Mouse (Mus musculus) liver, adult 2 months (tissue): Measurements from ENCODE around the gene Ern2. TPM values are rescaled to one million over a fixed set of nuclear protein-coding genes. Genes with fewer than 3 reads are reported as not detected.

ENCODE experiments used
- DNase-seq: peaks from one replicate; pipeline ENCODE4 v3.0.0-alpha.2; 2011; ENCODE audit warnings: low read depth, low spot score; ENCODE audit errors: extremely low read depth
- H3K27ac ChIP-seq: fragments of 200-500 bp; replicated peaks from 2 replicates; pipeline ENCODE4 v1.5.1; 2012; ENCODE audit warnings: low read depth, mild to moderate bottlenecking, control low read depth, inconsistent platforms, low read length; ENCODE audit not compliant: insufficient read depth
- H3K27me3 ChIP-seq: fragments of 200-500 bp; 2 replicates; pipeline ENCODE4 v1.6.1; 2012; ENCODE audit warnings: mild to moderate bottlenecking, moderate library complexity, low read length, inconsistent platforms; ENCODE audit not compliant: control insufficient read depth, insufficient read depth
- H3K36me3 ChIP-seq: fragments of 200-500 bp; 2 replicates; pipeline ENCODE4 v1.6.1; 2012; ENCODE audit warnings: low read length, inconsistent platforms; ENCODE audit not compliant: control insufficient read depth, insufficient read depth
- H3K4me1 ChIP-seq: fragments of 200-500 bp; 2 replicates; pipeline ENCODE4 v1.6.1; 2011; ENCODE audit warnings: low read length; ENCODE audit not compliant: control insufficient read depth, insufficient read depth
- H3K4me3 ChIP-seq: fragments of 200-500 bp; 2 replicates; pipeline ENCODE4 v1.5.1; 2011; ENCODE audit warnings: low read depth, mild to moderate bottlenecking, control low read depth, low read length, moderate library complexity; ENCODE audit not compliant: insufficient read depth
- H3K79me2 ChIP-seq: fragments of 200-500 bp; 2 replicates; pipeline ENCODE4 v1.6.1; 2012; ENCODE audit warnings: inconsistent platforms, mild to moderate bottlenecking, low read length, moderate library complexity; ENCODE audit not compliant: control insufficient read depth, insufficient read depth
- H3K9ac ChIP-seq: fragments of 200-500 bp; 2 replicates; pipeline ENCODE4 v1.6.1; 2012; ENCODE audit warnings: low read depth, mild to moderate bottlenecking, control low read depth, inconsistent platforms, low read length
- CTCF ChIP-seq: fragments of 200-500 bp; IDR thresholded peaks from 2 replicates; pipeline ENCODE4 v1.5.1; 2011; ENCODE audit warnings: low read depth, low read length, control low read depth
- POLR2A ChIP-seq: fragments of 200-500 bp; IDR thresholded peaks from 2 replicates; pipeline ENCODE4 v1.6.1; 2011; ENCODE audit warnings: low read length, control low read depth; ENCODE audit not compliant: insufficient read depth; ENCODE audit errors: extremely low read depth
- WGBS: fragments of 180-500 bp; shearing (Covaris S2); methylation state at CpG from one replicate; pipeline ENCODE4 v1.1.7; 2018; 5-methylcytosine and 5-hydroxymethylcytosine counted together
- polyA plus RNA-seq: library from polyadenylated mRNA; depleted of rRNA; stranded (reverse); fragments of >200 nt; gene quantifications from 2 replicates; pipeline ENCODE4 v1.2.3, GENCODE M21; 2012
- total RNA-seq: library from RNA; depleted of rRNA; stranded (reverse); fragments of >200 nt; gene quantifications from 2 replicates; pipeline ENCODE4 v1.2.3, GENCODE M21; 2014

The Ern2 gene
- total and polyA plus RNA-seq, 2 experiments: 0.10 TPM; not detected in 1

DNA sequence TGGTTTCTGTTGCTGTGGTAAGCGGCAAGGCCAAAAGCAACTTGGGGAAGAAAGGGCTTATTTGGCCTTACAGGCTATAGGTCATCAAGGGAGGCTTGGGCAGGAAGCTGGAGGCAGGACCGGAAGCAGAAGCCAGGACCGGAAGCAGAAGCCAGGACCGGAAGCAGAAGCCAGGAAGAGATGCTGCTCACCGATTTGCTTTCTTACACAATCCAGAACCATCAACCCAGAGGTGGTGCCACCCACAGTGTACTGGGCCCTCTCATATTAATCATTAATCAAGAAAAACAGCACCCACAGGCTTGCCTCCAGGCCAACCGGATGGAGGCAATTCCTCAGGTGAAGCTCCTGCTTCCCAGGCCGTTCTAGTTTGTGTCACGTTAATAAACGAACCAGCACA, 10.8 kb upstream of the Ern2 start:
- Histone ChIP-seq H3K27ac (no peak overlapping the region), H3K4me3 (no peak overlapping the region), H3K36me3 (no peaks in the 10 kb centered on the region), H3K79me2 (no peaks in the 10 kb centered on the region), H3K9ac (no peak overlapping the region), H3K4me1 (no peaks in the 10 kb centered on the region), H3K27me3 (no peaks in the 10 kb centered on the region)
- WGBS: 23% methylated on average over 9 of the region's 9 CpGs
- TF ChIP-seq POLR2A (no peak), CTCF (no peak)
- DNase-seq: peak; percentile 78

DNA sequence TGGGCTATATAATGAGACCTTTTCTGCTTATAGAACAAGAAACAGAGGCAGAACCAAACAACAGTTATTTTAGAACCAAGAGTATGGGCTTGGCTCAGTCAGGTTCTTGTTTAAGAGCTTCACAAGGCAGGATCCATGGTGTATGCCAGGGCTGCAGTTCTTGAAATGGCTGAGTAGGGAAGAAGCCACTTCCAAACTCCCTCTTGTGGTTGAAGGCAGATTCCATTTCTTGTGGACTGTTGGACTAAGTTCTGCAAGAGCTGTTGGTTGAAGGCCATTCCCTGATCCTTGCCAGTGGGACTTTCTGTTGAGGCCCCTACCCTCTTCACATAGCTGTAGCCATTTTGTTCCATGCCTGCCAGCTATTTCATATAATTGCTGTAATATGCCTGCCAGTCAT, 7.9 kb upstream of the Ern2 start:
- TF ChIP-seq CTCF (no peak), POLR2A (no peak)
- Histone ChIP-seq H3K9ac (no peak overlapping the region), H3K27ac (no peak overlapping the region), H3K4me1 (no peaks in the 10 kb centered on the region), H3K27me3 (no peaks in the 10 kb centered on the region), H3K36me3 (no peaks in the 10 kb centered on the region), H3K4me3 (no peak overlapping the region), H3K79me2 (no peaks in the 10 kb centered on the region)
- no peak for DNase-seq

DNA sequence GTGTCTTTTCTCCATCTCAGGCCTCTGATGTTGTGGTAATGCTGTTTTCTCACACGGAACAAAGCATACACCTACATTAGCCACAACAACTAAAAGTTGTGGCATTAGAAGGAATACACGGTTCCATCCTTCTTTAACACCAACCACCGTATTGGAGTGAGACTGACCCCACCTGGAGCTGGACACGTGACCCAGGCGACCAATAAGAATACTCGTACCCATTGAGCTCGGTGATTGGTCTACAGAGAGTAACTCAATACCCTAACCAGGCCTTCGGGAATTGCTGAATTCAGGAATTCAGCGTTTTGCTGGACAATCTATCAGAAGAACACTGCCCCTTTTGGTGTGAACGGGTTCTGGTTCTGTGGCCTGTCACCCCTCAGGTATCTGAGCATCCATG, 5.1 kb upstream of the Ern2 start:
- Histone ChIP-seq H3K36me3 (no peaks in the 10 kb centered on the region), H3K27ac (no peak overlapping the region), H3K4me3 (no peak overlapping the region), H3K79me2 (no peaks in the 10 kb centered on the region), H3K27me3 (no peaks in the 10 kb centered on the region), H3K4me1 (no peaks in the 10 kb centered on the region), H3K9ac (no peak overlapping the region)
- WGBS: 69% methylated on average over 10 of the region's 10 CpGs
- no peak for TF ChIP-seq POLR2A
- TF ChIP-seq CTCF: no peak
- DNase-seq: no peak

DNA sequence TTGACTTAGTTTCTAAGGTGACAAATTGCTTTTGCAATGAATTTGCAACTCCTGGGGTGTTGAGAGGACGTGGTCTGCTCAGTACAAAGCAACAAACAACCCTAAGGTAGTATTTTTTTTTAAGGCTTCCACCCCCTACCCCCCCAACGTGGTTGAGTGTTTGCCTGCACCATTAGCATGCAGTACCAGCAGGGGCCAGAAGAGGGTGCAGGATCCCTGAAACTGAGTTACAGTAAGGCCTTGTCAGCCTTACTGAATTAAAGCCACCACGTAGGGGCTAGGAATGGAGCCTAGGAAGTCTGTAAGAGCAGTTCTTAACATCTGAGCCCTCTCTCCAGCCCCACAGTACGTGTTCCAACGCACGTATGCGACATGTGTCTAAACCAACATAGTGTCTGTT, 3.5 kb upstream of the Ern2 start:
- Histone ChIP-seq H3K4me3 (no peak overlapping the region), H3K79me2 (no peaks in the 10 kb centered on the region)
- WGBS: 45% methylated on average over 7 of the region's 7 CpGs

DNA sequence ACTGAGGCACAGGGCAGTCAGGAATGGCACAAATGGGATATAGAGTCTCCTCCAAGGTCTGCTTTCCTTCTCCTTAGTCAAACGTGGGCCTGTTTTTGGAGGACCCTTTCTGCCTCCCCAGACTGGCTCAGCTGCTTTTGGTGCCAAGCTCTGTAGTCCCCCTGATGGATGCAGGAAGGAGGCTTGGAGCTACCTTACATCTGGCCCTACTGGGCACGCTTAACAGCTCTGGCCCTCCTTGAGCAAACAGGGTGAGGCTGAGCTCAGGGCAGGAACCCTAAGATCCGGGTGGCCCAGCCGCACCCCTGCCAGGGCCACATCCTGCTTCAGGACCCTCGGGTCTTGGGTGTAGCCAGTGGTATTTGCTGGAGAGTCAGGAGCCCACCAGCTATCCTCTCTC, 1.4 kb downstream of the Ern2 start:
- no peaks in the 10 kb centered on the region; the same call in 1 of the 2 replicates for H3K27me3 ChIP-seq
- no peak overlapping the region for H3K4me3 ChIP-seq
- no peak overlapping the region for H3K27ac ChIP-seq
- H3K36me3 ChIP-seq: no peaks in the 10 kb centered on the region
- no peak overlapping the region for H3K9ac ChIP-seq
- 64% methylated on average over 5 of the region's 5 CpGs for WGBS
- no peak for DNase-seq
- H3K79me2 ChIP-seq: no peaks in the 10 kb centered on the region
- TF ChIP-seq CTCF: no peak
- no peak for TF ChIP-seq POLR2A
- H3K4me1 ChIP-seq: no peaks in the 10 kb centered on the region

More for the DNA sequence above, 3.5 kb upstream of the Ern2 start:
- Histone ChIP-seq H3K9ac (no peak overlapping the region), H3K27me3 (no peaks in the 10 kb centered on the region; the same call in 1 of the 2 replicates), H3K36me3 (no peaks in the 10 kb centered on the region), H3K4me1 (no peaks in the 10 kb centered on the region), H3K27ac (no peak overlapping the region)
- peak; percentile 78 for TF ChIP-seq CTCF
- TF ChIP-seq POLR2A: no peak
- DNase-seq: peak; percentile 15

DNA sequence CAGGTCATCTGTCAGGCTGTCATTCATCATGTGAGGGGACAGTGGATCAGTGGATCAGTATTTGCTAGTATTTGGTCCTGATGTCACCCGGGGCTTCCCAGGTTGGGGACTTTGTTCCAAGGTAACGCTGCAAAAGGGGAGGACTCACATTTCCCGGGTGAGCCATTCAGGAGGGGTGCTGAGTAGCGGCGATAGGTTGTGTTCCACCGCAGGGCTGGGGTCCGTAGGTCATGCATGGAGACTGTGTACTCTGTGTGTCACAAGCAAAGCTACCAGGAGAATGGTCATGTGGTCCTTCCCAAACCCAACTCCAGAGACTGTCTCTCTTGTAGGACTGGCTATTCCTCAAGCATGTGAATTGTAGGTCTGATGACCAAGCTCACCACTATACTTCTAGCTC, 5.3 kb downstream of the Ern2 start:
- Histone ChIP-seq H3K4me1 (no peaks in the 10 kb centered on the region), H3K27ac (no peak overlapping the region), H3K79me2 (no peaks in the 10 kb centered on the region), H3K27me3 (no peaks in the 10 kb centered on the region; the same call in 1 of the 2 replicates), H3K36me3 (no peaks in the 10 kb centered on the region), H3K9ac (no peak overlapping the region), H3K4me3 (no peak overlapping the region)
- no peak for TF ChIP-seq POLR2A
- WGBS: 50% methylated on average over 7 of the region's 7 CpGs
- DNase-seq: no peak
